Comparison of ENCODE assay signal across 30 mouse cellular contexts in the genomic region with DNA sequence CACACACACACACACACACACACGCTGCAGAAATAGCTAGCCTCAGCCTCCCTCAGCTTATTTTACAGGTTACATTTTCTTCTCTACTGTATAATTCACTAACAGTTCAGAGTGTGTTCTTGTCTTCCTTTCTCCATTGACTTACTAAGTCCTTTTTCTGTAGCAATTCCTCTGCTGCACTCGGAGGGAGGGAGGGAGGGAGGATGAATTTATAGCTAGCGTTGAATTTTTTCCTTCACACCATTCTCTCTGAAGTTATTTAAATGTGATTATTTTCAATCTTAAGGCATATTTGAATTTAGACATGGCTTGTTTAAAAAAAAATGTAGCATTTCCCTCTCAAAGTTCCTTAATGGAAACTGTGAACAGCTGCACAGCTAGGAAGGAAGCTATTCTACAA. TPM values are rescaled to one million over a fixed set of nuclear protein-coding genes. Genes with fewer than 3 reads are reported as not detected.
DNase-seq lines count a peak whose midpoint lies in the region; ATAC-seq and TF ChIP-seq lines count a peak whose summit lies in the region.
"Had no signal": no experiment of that assay in that cellular context is flagged by ENCODE, and none has a peak within 500 bp of the region (broad histone marks: within the 10 kb centered on the region; RNA-seq: fewer than 3 reads in every experiment).

No protein-coding gene starts in this region.

- H3K9me3 ChIP-seq in forebrain, postnatal 0 days (ENCODE audit: low read length), result no peaks in the 10 kb centered on the region
- H3K9me3 ChIP-seq in forebrain, embryonic 11.5 days (ENCODE audit: control insufficient read depth, low read length), result no peaks in the 10 kb centered on the region
- H3K9me3 ChIP-seq in heart, embryonic 13.5 days, result no peaks in the 10 kb centered on the region
- no peaks in the 10 kb centered on the region for H3K9me3 ChIP-seq in heart, embryonic 11.5 days (replicated peaks; ENCODE audit: control insufficient read depth, low read length)
- H3K9me3 ChIP-seq: embryonic facial prominence, embryonic 10.5 days; forebrain, embryonic 13.5 days; heart, embryonic 10.5 days had no signal

- WGBS in forebrain, postnatal 0 days, result 67% methylated on average over 3 of the region's 3 CpGs
- WGBS in forebrain, embryonic 11.5 days, result 86% methylated on average over 3 of the region's 3 CpGs
- WGBS in heart, embryonic 13.5 days, result 78% methylated on average over 3 of the region's 3 CpGs
- 82% methylated on average over 3 of the region's 3 CpGs for WGBS in heart, embryonic 11.5 days (ENCODE audit: insufficient replicate concordance)

- no peak for DNase-seq in forebrain, postnatal 0 days
- DNase-seq in forebrain, embryonic 11.5 days (ENCODE audit: low spot score), result no peak
- DNase-seq in layer of hippocampus, adult 2 months (ENCODE audit: low spot score in 2 of 2), result no peak
- DNase-seq in layer of hippocampus, postnatal 10 days (ENCODE audit: low spot score in 2 of 2), result no peak
- peak; percentile 71 for DNase-seq in brain, adult 2 months (ENCODE audit: low read depth, low spot score)
- DNase-seq in adrenal gland, postnatal 36 days, result no peak
- DNase-seq: adrenal gland, adult 8-10 months; adrenal gland, postnatal 25 days; cerebellum, adult 11 months; cerebellum, adult 2 months; cerebellum, adult 9-11 months; cerebellum, postnatal 25 days; embryo, embryonic 11 days; gastrocnemius, postnatal 10 days; heart, adult 2 months; heart, postnatal 10 days; heart, postnatal 36 days; kidney, adult 18-20 months had no signal

- no peak overlapping the region for H3K4me3 ChIP-seq in forebrain, postnatal 0 days (ENCODE audit: low read depth, low read length)
- no peak overlapping the region for H3K4me3 ChIP-seq in forebrain, embryonic 11.5 days (ENCODE audit: low read depth, low read length)
- H3K4me3 ChIP-seq in heart, embryonic 13.5 days, result no peak overlapping the region
- no peak overlapping the region for H3K4me3 ChIP-seq in heart, embryonic 11.5 days (ENCODE audit: low read depth, low read length)
- no peak overlapping the region for H3K4me3 ChIP-seq in layer of hippocampus, adult 2 months
- H3K4me3 ChIP-seq: embryonic facial prominence, embryonic 10.5 days; embryonic facial prominence, embryonic 13.5 days; erythroblast, embryonic 14.5 days; forebrain, embryonic 13.5 days; heart, adult 2 months; heart, embryonic 10.5 days had no signal

- peak; percentile 57 for ATAC-seq in forebrain, postnatal 0 days
- no peak for ATAC-seq in forebrain, embryonic 11.5 days (replicated peaks; ENCODE audit: low FRiP score)
- ATAC-seq in heart, embryonic 13.5 days (ENCODE audit: extremely low read depth, insufficient number of reproducible peaks, low FRiP score, low TSS enrichment), result no peak
- no peak for ATAC-seq in heart, embryonic 11.5 days (replicated peaks; ENCODE audit: insufficient number of reproducible peaks, low FRiP score, low TSS enrichment)
- ATAC-seq: activated CD4-positive, CD25-positive, alpha-beta regulatory T cell, adult 4 months; forebrain, embryonic 13.5 days; forebrain, embryonic 16.5 days; inflammation-experienced regulatory T-cells, adult 6 months; intestine, embryonic 16.5 days had no signal

- peaks cover 7% of the 10 kb centered on the region for H3K36me3 ChIP-seq in forebrain, postnatal 0 days (ENCODE audit: insufficient read depth)
- H3K36me3 ChIP-seq in forebrain, embryonic 11.5 days (ENCODE audit: control insufficient read depth, insufficient read depth, low read length), result no peaks in the 10 kb centered on the region
- H3K36me3 ChIP-seq in heart, embryonic 13.5 days, result peaks cover 11% of the 10 kb centered on the region
- no peaks in the 10 kb centered on the region for H3K36me3 ChIP-seq in heart, embryonic 11.5 days (ENCODE audit: control insufficient read depth, insufficient read depth, low read length)

- TF ChIP-seq CTCF in forebrain, postnatal 0 days (IDR thresholded peaks at IDR 0.05; ENCODE audit: low read depth), result no peak
- no peak for TF ChIP-seq CTCF in layer of hippocampus, adult 2 months (conservative IDR thresholded peaks at IDR 0.05)

- H3K27ac ChIP-seq in forebrain, postnatal 0 days (ENCODE audit: low read depth, low read length), result peak overlapping the region; percentile 35; the same call in 1 of the 2 replicates
- no peak overlapping the region for H3K27ac ChIP-seq in forebrain, embryonic 11.5 days (ENCODE audit: low read depth, low read length)
- peak overlapping the region; percentile 24; the same call in 1 of the 2 replicates for H3K27ac ChIP-seq in heart, embryonic 13.5 days (replicated peaks)
- no peak overlapping the region for H3K27ac ChIP-seq in heart, embryonic 11.5 days (ENCODE audit: low read depth, low read length)
- H3K27ac ChIP-seq in layer of hippocampus, adult 2 months, result peak overlapping the region; percentile 28; the same call in 1 of the 2 replicates
- H3K27ac ChIP-seq: embryonic facial prominence, embryonic 10.5 days; embryonic facial prominence, embryonic 13.5 days; forebrain, embryonic 13.5 days; heart, adult 2 months; hindbrain, embryonic 14.5 days had no signal

- no peaks in the 10 kb centered on the region for H3K4me1 ChIP-seq in forebrain, postnatal 0 days (ENCODE audit: insufficient read depth)
- no peaks in the 10 kb centered on the region for H3K4me1 ChIP-seq in forebrain, embryonic 11.5 days (replicated peaks; ENCODE audit: control insufficient read depth, insufficient read depth, low read length)
- H3K4me1 ChIP-seq in heart, embryonic 13.5 days, result peaks cover 22% of the 10 kb centered on the region
- peaks cover 12% of the 10 kb centered on the region for H3K4me1 ChIP-seq in heart, embryonic 11.5 days (ENCODE audit: control insufficient read depth, insufficient read depth, low read length)
- H3K4me1 ChIP-seq: embryonic facial prominence, embryonic 10.5 days; embryonic facial prominence, embryonic 13.5 days; forebrain, embryonic 13.5 days had no signal

- no peaks in the 10 kb centered on the region for H3K27me3 ChIP-seq in forebrain, postnatal 0 days (ENCODE audit: insufficient read depth, low read length)
- no peaks in the 10 kb centered on the region for H3K27me3 ChIP-seq in forebrain, embryonic 11.5 days (ENCODE audit: control insufficient read depth, insufficient read depth, low read length)
- no peaks in the 10 kb centered on the region for H3K27me3 ChIP-seq in heart, embryonic 13.5 days (replicated peaks)
- no peaks in the 10 kb centered on the region for H3K27me3 ChIP-seq in heart, embryonic 11.5 days (ENCODE audit: control insufficient read depth, insufficient read depth, low read length)
- H3K27me3 ChIP-seq: embryonic facial prominence, embryonic 13.5 days; forebrain, embryonic 13.5 days had no signal

- no peak overlapping the region for H3K4me2 ChIP-seq in forebrain, postnatal 0 days (ENCODE audit: low read depth)
- no peak overlapping the region for H3K4me2 ChIP-seq in forebrain, embryonic 11.5 days (ENCODE audit: low read depth, low read length, severe bottlenecking)
- H3K4me2 ChIP-seq in heart, embryonic 13.5 days, result no peak overlapping the region
- no peak overlapping the region for H3K4me2 ChIP-seq in heart, embryonic 11.5 days
- H3K4me2 ChIP-seq: embryonic facial prominence, embryonic 13.5 days; forebrain, embryonic 13.5 days; hindbrain, embryonic 14.5 days had no signal

- H3K9ac ChIP-seq in forebrain, postnatal 0 days, result no peak overlapping the region
- H3K9ac ChIP-seq in forebrain, embryonic 11.5 days (ENCODE audit: low read length), result no peak overlapping the region
- H3K9ac ChIP-seq in heart, embryonic 13.5 days, result no peak overlapping the region
- H3K9ac ChIP-seq in heart, embryonic 11.5 days (ENCODE audit: low read depth, low read length), result no peak overlapping the region
- H3K9ac ChIP-seq: embryonic facial prominence, embryonic 13.5 days; forebrain, embryonic 13.5 days; hindbrain, embryonic 14.5 days had no signal

RNA-seq across cellular contexts. Expression of gene Adcy3, which starts 15.8 kb away (rescaled TPM):
- 25.7 and 29.7 TPM in 2 replicates for total RNA-seq in forebrain, postnatal 0 days (2014; rRNA removed)
- 6.9 and 10.2 TPM in 2 replicates for polyA plus RNA-seq in forebrain, postnatal 0 days (2015; fragmentation: Nextera tagmentation; extraction: Ambion mirVana)
- 5.1 and 6.1 TPM in 2 replicates for polyA plus RNA-seq in forebrain, embryonic 11.5 days (2014; fragmentation: Nextera tagmentation; extraction: Ambion mirVana)
- 4.2 and 4.4 TPM in 2 replicates for polyA plus RNA-seq in heart, embryonic 13.5 days (2015; fragmentation: Nextera tagmentation; extraction: Ambion mirVana)
- 3.8 TPM in 2 replicates for polyA plus RNA-seq in heart, embryonic 11.5 days (2014; fragmentation: Nextera tagmentation; extraction: Ambion mirVana)
- 10 to 100 TPM; 47.6 to 48.6 TPM for total RNA-seq in layer of hippocampus, adult 2 months (2021)
- 10 to 100 TPM; 45.8 to 48.1 TPM for total RNA-seq in layer of hippocampus, postnatal 10 days (2021)
- total RNA-seq in adrenal gland, postnatal 36 days (2021), result 10 to 100 TPM; 27.4 to 47.1 TPM

RNA-seq across cellular contexts. Expression of gene Dnajc27, which starts 34.8 kb away (rescaled TPM):
- 33.8 and 37.4 TPM in 2 replicates for total RNA-seq in forebrain, postnatal 0 days (2014; rRNA removed)
- polyA plus RNA-seq in forebrain, postnatal 0 days (2015; fragmentation: Nextera tagmentation; extraction: Ambion mirVana), result 13.1 and 19.2 TPM in 2 replicates
- polyA plus RNA-seq in forebrain, embryonic 11.5 days (2014; fragmentation: Nextera tagmentation; extraction: Ambion mirVana), result 12.9 and 14.9 TPM in 2 replicates
- polyA plus RNA-seq in heart, embryonic 13.5 days (2015; fragmentation: Nextera tagmentation; extraction: Ambion mirVana), result 7.8 and 8.0 TPM in 2 replicates
- polyA plus RNA-seq in heart, embryonic 11.5 days (2014; fragmentation: Nextera tagmentation; extraction: Ambion mirVana), result 7.8 and 10.1 TPM in 2 replicates
- total RNA-seq in layer of hippocampus, adult 2 months (2021), result 10 to 100 TPM; 80.0 to 82.8 TPM
- 10 to 100 TPM; 53.9 to 57.8 TPM for total RNA-seq in layer of hippocampus, postnatal 10 days (2021)
- 1 to 10 TPM; 4.9 to 5.5 TPM for total RNA-seq in adrenal gland, postnatal 36 days (2021)

Comparison
In these comparisons a context has a peak if more than half of its experiments do, and no peak if none do; other contexts are left out.
1. H3K27ac ChIP-seq: peak in forebrain, postnatal 0 days (single experiment), heart, embryonic 13.5 days (single experiment) and layer of hippocampus, adult 2 months (single experiment); none in forebrain, embryonic 11.5 days (single experiment) and heart, embryonic 11.5 days (single experiment).